Mouse (Mus musculus) lung, adult 18-20 months (tissue): ENCODE measurements at regions not wholly inside any gene's neighbourhood (a gene's known extent, or its start where the extent isn't known, plus 50 kb on each side); places are given as distances from the start of the nearest gene placed in this dataset.

Experiments
- DNase-seq, 2 experiments: peaks; one replicate each; pipeline ENCODE4 v3.0.0; 2022; ENCODE audit warnings: mixed read lengths in 2 of 2

GRCm38 (mm10) chrX:61119499-61119898 is 65.9 kb downstream of the Cdr1 start:
- peak in 1 of 2 experiments; percentile 3 for DNase-seq

GRCm38 (mm10) chrX:61117368-61117767 is 68.0 kb downstream of the Cdr1 start:
- no peak for DNase-seq

- no peak for DNase-seq
Measured at GRCm38 (mm10) chrX:61116010-61116447, 69.3 kb downstream of the Cdr1 start.
